Mouse (Mus musculus) lung, embryonic 14.5 days (tissue): ENCODE measurements around the gene Xrn1. TPM values are rescaled to one million over a fixed set of nuclear protein-coding genes. Genes with fewer than 3 reads are reported as not detected.
"Not testable (repeated sequence)": the region's sequence is repeated elsewhere in the genome, so short reads cannot be mapped to it uniquely, and the experiment has no call there.

Source experiments
- ATAC-seq: fragments of 200-750 bp; cut with Nextera tagmentation; 2 replicates; pipeline ENCODE4 v1.8.0; 2017; ENCODE audit warnings: mild to moderate bottlenecking, moderate TSS enrichment, moderate library complexity; ENCODE audit not compliant: insufficient read depth
- DNase-seq: peaks from one replicate; pipeline ENCODE4 v3.0.0-alpha.2; 2015
- H3K27ac ChIP-seq: fragments of 300-500 bp; sonication (generic); 2 replicates; pipeline ENCODE4 v1.5.1; 2014; ENCODE audit warnings: low read depth, mild to moderate bottlenecking, moderate library complexity
- H3K27me3 ChIP-seq: fragments of 300-500 bp; sonication (generic); 2 replicates; pipeline ENCODE4 v1.6.1; 2014; ENCODE audit warnings: low read length, control low read depth; ENCODE audit not compliant: insufficient read depth
- H3K36me3 ChIP-seq: fragments of 300-500 bp; sonication (generic); 2 replicates; pipeline ENCODE4 v1.6.1; 2014; ENCODE audit warnings: control low read depth; ENCODE audit not compliant: insufficient read depth
- H3K4me1 ChIP-seq: fragments of 300-500 bp; sonication (generic); 2 replicates; pipeline ENCODE4 v1.6.1; 2014; ENCODE audit warnings: antibody characterized with exemption, control low read depth; ENCODE audit not compliant: insufficient read depth
- H3K4me2 ChIP-seq: fragments of 300-500 bp; sonication (generic); 2 replicates; pipeline ENCODE4 v1.6.1; 2014; ENCODE audit warnings: mild to moderate bottlenecking
- H3K4me3 ChIP-seq: fragments of 300-500 bp; sonication (generic); 2 replicates; pipeline ENCODE4 v1.5.1; 2014; ENCODE audit warnings: low read depth, low read length
- H3K9ac ChIP-seq: fragments of 300-500 bp; sonication (generic); 2 replicates; pipeline ENCODE4 v1.6.1; 2014
- H3K9me3 ChIP-seq: fragments of 300-500 bp; sonication (generic); 2 replicates; pipeline ENCODE4 v1.6.1; 2016; ENCODE audit warnings: low read depth, low read length, control low read depth
- CTCF ChIP-seq: IDR thresholded peaks from 2 replicates; pipeline ENCODE4 v1.5.1; 2016; ENCODE audit warnings: antibody characterized with exemption, low read depth
- WGBS: fragments of 180-500 bp; shearing (Covaris S2); extraction: QIAGEN DNeasy Blood & Tissue Kit; methylation state at CpG from one replicate; pipeline ENCODE4 v1.1.7; 2014; 5-methylcytosine and 5-hydroxymethylcytosine counted together
- polyA plus RNA-seq: library from polyadenylated mRNA; unstranded; fragments of >200 nt; fragmentation: Nextera tagmentation; extraction: Ambion mirVana; gene quantifications from 2 replicates; pipeline ENCODE4 v1.2.1, GENCODE M21; 2014

Gene Xrn1
- polyA plus RNA-seq, 1 experiment from 2014 or later: 21.1 TPM

- TF ChIP-seq CTCF: no peak
- H3K4me1 ChIP-seq: no peaks in the 10 kb centered on the region
- 74% methylated on average over 13 of the region's 13 CpGs for WGBS
- ATAC-seq (peak; percentile 35; the same call in 1 of the 2 replicates), DNase-seq (peak; percentile 10)
- H3K4me3 ChIP-seq: no peak overlapping the region
- H3K27me3 ChIP-seq: no peaks in the 10 kb centered on the region
- H3K9me3 ChIP-seq: no peaks in the 10 kb centered on the region
- no peak overlapping the region for H3K9ac ChIP-seq
- no peak overlapping the region for H3K27ac ChIP-seq
- no peaks in the 10 kb centered on the region for H3K36me3 ChIP-seq
- H3K4me2 ChIP-seq: no peak overlapping the region
Observed at GRCm38 (mm10) chr9:96078752-96079315, 124.3 kb downstream of the Xrn1 start.

GRCm38 (mm10) chr9:96085293-96085692 lies 130.7 kb downstream of the Xrn1 start:
- no peak overlapping the region for H3K4me2 ChIP-seq
- H3K9me3 ChIP-seq: no peaks in the 10 kb centered on the region
- no peak overlapping the region for H3K27ac ChIP-seq
- no peak overlapping the region for H3K9ac ChIP-seq
- no peaks in the 10 kb centered on the region for H3K27me3 ChIP-seq
- H3K4me3 ChIP-seq: no peak overlapping the region
- H3K4me1 ChIP-seq: no peaks in the 10 kb centered on the region
- ATAC-seq (no peak), DNase-seq (no peak)
- 86% methylated on average over 6 of the region's 6 CpGs for WGBS
- H3K36me3 ChIP-seq: no peaks in the 10 kb centered on the region
- no peak for TF ChIP-seq CTCF

GRCm38 (mm10) chr9:96087671-96088070 lies 133.1 kb downstream of the Xrn1 start:
- no peak overlapping the region for H3K4me3 ChIP-seq
- ATAC-seq: no peak
- H3K9me3 ChIP-seq: no peaks in the 10 kb centered on the region
- 77% methylated on average over 2 of the region's 2 CpGs for WGBS
- no peak for TF ChIP-seq CTCF
- no peak for DNase-seq
- H3K36me3 ChIP-seq: no peaks in the 10 kb centered on the region
- H3K27me3 ChIP-seq: no peaks in the 10 kb centered on the region
- no peak overlapping the region for H3K4me2 ChIP-seq
- H3K27ac ChIP-seq: no peak overlapping the region
- no peak overlapping the region for H3K9ac ChIP-seq
- H3K4me1 ChIP-seq: no peaks in the 10 kb centered on the region

- not testable (repeated sequence) for H3K4me2 ChIP-seq, H3K9me3 ChIP-seq, H3K27ac ChIP-seq, H3K36me3 ChIP-seq, H3K4me1 ChIP-seq, H3K27me3 ChIP-seq, DNase-seq, H3K4me3 ChIP-seq, ATAC-seq, H3K9ac ChIP-seq
- WGBS: 84% methylated on average over 3 of the region's 3 CpGs
Observed at GRCm38 (mm10) chr9:96088456-96088855, 133.9 kb downstream of the Xrn1 start.

GRCm38 (mm10) chr9:96092637-96093036 lies 138.1 kb downstream of the Xrn1 start:
- 88% methylated on average over 10 of the region's 10 CpGs for WGBS
- not testable (repeated sequence) for DNase-seq, H3K4me2 ChIP-seq, H3K27me3 ChIP-seq, H3K4me1 ChIP-seq, H3K27ac ChIP-seq, H3K9ac ChIP-seq, H3K36me3 ChIP-seq, H3K9me3 ChIP-seq, H3K4me3 ChIP-seq, ATAC-seq

- no peak for TF ChIP-seq CTCF
- Histone ChIP-seq H3K4me3 (no peak overlapping the region), H3K4me1 (no peaks in the 10 kb centered on the region), H3K36me3 (no peaks in the 10 kb centered on the region), H3K9me3 (peaks cover 2% of the 10 kb centered on the region; the same call in 1 of the 2 replicates), H3K9ac (no peak overlapping the region), H3K27me3 (no peaks in the 10 kb centered on the region), H3K27ac (no peak overlapping the region), H3K4me2 (no peak overlapping the region)
- ATAC-seq (no peak), DNase-seq (no peak)
- WGBS: 96% methylated on average over 1 of the region's 1 CpGs
Observed at GRCm38 (mm10) chr9:96093221-96093620, 138.7 kb downstream of the Xrn1 start.

- Histone ChIP-seq H3K9ac (no peak overlapping the region), H3K36me3 (no peaks in the 10 kb centered on the region), H3K27me3 (no peaks in the 10 kb centered on the region), H3K4me2 (no peak overlapping the region), H3K27ac (no peak overlapping the region), H3K4me1 (no peaks in the 10 kb centered on the region), H3K4me3 (no peak overlapping the region), H3K9me3 (peaks cover 5% of the 10 kb centered on the region; the same call in 1 of the 2 replicates)
- ATAC-seq (no peak), DNase-seq (no peak)
- 52% methylated on average over 1 of the region's 1 CpGs for WGBS
- no peak for TF ChIP-seq CTCF
Observed at GRCm38 (mm10) chr9:96094341-96094740, 139.8 kb downstream of the Xrn1 start.

GRCm38 (mm10) chr9:96095192-96095591 lies 140.6 kb downstream of the Xrn1 start:
- Histone ChIP-seq H3K9ac (no peak overlapping the region), H3K36me3 (no peaks in the 10 kb centered on the region), H3K4me2 (no peak overlapping the region), H3K27ac (no peak overlapping the region), H3K4me3 (no peak overlapping the region), H3K4me1 (no peaks in the 10 kb centered on the region), H3K9me3 (peaks cover 5% of the 10 kb centered on the region; the same call in 1 of the 2 replicates), H3K27me3 (no peaks in the 10 kb centered on the region)
- WGBS: 49% methylated on average over 1 of the region's 1 CpGs
- DNase-seq: no peak
- TF ChIP-seq CTCF: no peak
- ATAC-seq: no peak
